Comparison of ENCODE assay signal across 16 mouse cellular contexts in the genomic region with DNA sequence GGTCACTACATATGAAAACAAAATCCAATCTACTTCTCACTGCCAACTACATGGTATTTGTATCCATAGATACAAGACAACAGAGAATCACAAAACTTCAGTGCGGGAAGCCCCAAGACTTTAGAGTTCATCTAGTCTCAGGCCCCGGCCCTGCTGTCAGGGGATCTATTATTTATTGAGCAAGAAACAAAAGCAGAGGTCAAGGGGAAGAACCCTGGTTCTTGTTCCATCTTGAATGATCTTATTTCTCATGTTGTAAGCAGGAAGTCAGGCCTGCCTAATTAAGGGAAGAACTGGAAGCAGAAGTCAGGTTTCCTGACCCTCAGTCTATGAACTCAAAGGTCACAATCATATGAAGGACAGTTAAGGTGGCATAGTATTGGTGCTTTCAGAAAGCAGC.
DNase-seq lines count a peak whose midpoint lies in the region; ATAC-seq lines count a peak whose summit lies in the region.
"Had no signal": no experiment of that assay in that cellular context is flagged by ENCODE, and none has a peak within 500 bp of the region (broad histone marks: within the 10 kb centered on the region; RNA-seq: fewer than 3 reads in every experiment).

No protein-coding gene starts in this region.

- no peak overlapping the region for H3K27ac ChIP-seq in heart, embryonic 12.5 days (ENCODE audit: poor library complexity, severe bottlenecking)
- H3K27ac ChIP-seq: midbrain, embryonic 13.5 days had no signal

- WGBS in heart, embryonic 12.5 days: 72% methylated on average over 2 of the region's 2 CpGs

- no peak overlapping the region for H3K4me2 ChIP-seq in heart, embryonic 12.5 days
- H3K4me2 ChIP-seq: lung, embryonic 14.5 days; midbrain, embryonic 13.5 days had no signal

- no peaks in the 10 kb centered on the region for H3K27me3 ChIP-seq in heart, embryonic 12.5 days (replicated peaks)
- H3K27me3 ChIP-seq: midbrain, embryonic 13.5 days had no signal

- DNase-seq in heart, adult 11 months: peak; percentile 80
- DNase-seq in lung, postnatal 25 days (ENCODE audit: low spot score): peak; percentile 28
- DNase-seq in lung, postnatal 14 days: no peak
- peak; percentile 43 for DNase-seq in kidney, postnatal 10 days
- DNase-seq in ovary, postnatal 14 days (ENCODE audit: low spot score): no peak
- DNase-seq in thymus, postnatal 25 days: no peak
- DNase-seq: cerebellum, postnatal 10 days; gastrocnemius, postnatal 36 days; heart, postnatal 10 days; lung, embryonic 14.5 days; thymus, adult 2 months had no signal

- no peaks in the 10 kb centered on the region for H3K9me3 ChIP-seq in heart, embryonic 12.5 days (replicated peaks)
- H3K9me3 ChIP-seq: midbrain, embryonic 13.5 days had no signal

- ATAC-seq in heart, embryonic 12.5 days (ENCODE audit: insufficient number of reproducible peaks, low FRiP score): no peak
- peak; percentile 25; the same call in 1 of the 2 replicates for ATAC-seq in neutrophil, adult 5-6 weeks (ENCODE audit: extremely low read depth, insufficient number of reproducible peaks, low FRiP score, poor library complexity, severe bottlenecking)
- ATAC-seq: activated CD4-positive, CD25-positive, alpha-beta regulatory T cell, adult 4 months; forebrain, embryonic 14.5 days; midbrain, embryonic 13.5 days had no signal

- no peaks in the 10 kb centered on the region for H3K36me3 ChIP-seq in heart, embryonic 12.5 days
- H3K36me3 ChIP-seq: midbrain, embryonic 13.5 days had no signal

- H3K9ac ChIP-seq in heart, embryonic 12.5 days: no peak overlapping the region
- H3K9ac ChIP-seq: lung, embryonic 14.5 days; midbrain, embryonic 13.5 days had no signal

- no peak overlapping the region for H3K4me3 ChIP-seq in heart, embryonic 12.5 days
- H3K4me3 ChIP-seq: midbrain, embryonic 13.5 days had no signal

- peaks cover 4% of the 10 kb centered on the region; the same call in 1 of the 2 replicates for H3K4me1 ChIP-seq in heart, embryonic 12.5 days (replicated peaks)
- H3K4me1 ChIP-seq: midbrain, embryonic 13.5 days had no signal

Comparison
In these comparisons a context has a peak if more than half of its experiments do, and no peak if none do; other contexts are left out.
1. DNase-seq: peak in heart, adult 11 months (single experiment), lung, postnatal 25 days (single experiment) and kidney, postnatal 10 days (single experiment); none in lung, postnatal 14 days (single experiment), ovary, postnatal 14 days (single experiment) and thymus, postnatal 25 days (single experiment).